9 mouse cellular contexts compared by ENCODE assay signal in the genomic region with DNA sequence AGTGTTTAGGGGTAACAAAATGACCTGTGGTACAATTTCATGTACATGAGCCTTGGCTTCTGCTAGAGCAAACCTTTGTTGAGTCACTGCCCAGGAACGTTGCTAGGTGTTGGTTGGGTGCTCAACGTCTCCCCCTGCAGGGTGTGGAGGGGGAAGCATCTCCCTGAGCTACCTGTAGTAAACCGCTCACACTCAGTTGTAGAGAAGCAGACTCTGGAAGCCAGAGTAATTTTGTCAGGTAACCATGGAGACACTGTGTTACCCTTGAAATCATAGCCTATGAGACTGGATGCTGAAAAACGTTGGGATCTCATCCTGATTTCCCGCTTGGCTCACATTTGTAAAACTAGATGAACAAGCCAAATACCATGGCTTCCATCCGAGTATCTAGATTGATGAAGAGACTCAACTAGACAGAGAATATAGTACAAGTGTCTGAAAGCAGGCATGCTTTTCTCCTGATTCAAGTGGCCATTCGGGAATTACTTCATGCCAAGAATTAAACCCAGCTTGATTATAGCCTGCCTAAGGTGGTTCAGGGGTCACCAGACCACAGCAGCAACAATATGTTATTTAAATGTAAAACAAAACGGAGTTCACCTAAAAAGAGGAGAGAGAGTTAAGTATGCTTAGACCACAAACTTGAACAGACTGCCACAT.
DNase-seq lines count a peak whose midpoint lies in the region; ATAC-seq and TF ChIP-seq lines count a peak whose summit lies in the region.
"Had no signal": no experiment of that assay in that cellular context is flagged by ENCODE, and none has a peak within 500 bp of the region (broad histone marks: within the 10 kb centered on the region; RNA-seq: fewer than 3 reads in every experiment).

No protein-coding gene starts in this region.

- DNase-seq in 3134 (ENCODE audit: extremely low read depth, insufficient read length, low spot score) = peak; percentile 28
- DNase-seq in 416B (ENCODE audit: low read depth) = peak; percentile 42
- DNase-seq in adrenal gland, postnatal 25 days = peak; percentile 71
- peak; percentile 43 for DNase-seq in embryonic facial prominence, embryonic 11.5 days (ENCODE audit: low spot score)
- DNase-seq in kidney, postnatal 14 days = peak; percentile 45
- DNase-seq in lung, adult 2 months = peak; percentile 65
- DNase-seq in spleen, adult 2 months (ENCODE audit: low read depth in 1 of 2, low spot score in 2 of 2) = peak; percentile 43 to 67

- 56% methylated on average over 8 of the region's 8 CpGs for WGBS in embryonic facial prominence, embryonic 11.5 days
- WGBS in lung, adult 2 months = 56% methylated on average over 8 of the region's 8 CpGs
- WGBS in spleen, adult 2 months = 61% methylated on average over 8 of the region's 8 CpGs
- WGBS in hindbrain, embryonic 12.5 days = 60% methylated on average over 8 of the region's 8 CpGs

- peak; percentile 77 for TF ChIP-seq CTCF in lung, adult 2 months (IDR thresholded peaks at IDR 0.05; ENCODE audit: insufficient read depth, low read length)
- TF ChIP-seq CTCF in spleen, adult 2 months (IDR thresholded peaks at IDR 0.05; ENCODE audit: extremely low read depth, insufficient read depth, insufficient read length, insufficient replicate concordance) = peak; percentile 77; the same call in 1 of the 2 replicates

- no peak overlapping the region for H3K4me2 ChIP-seq in embryonic facial prominence, embryonic 11.5 days (ENCODE audit: low read depth, low read length)
- H3K4me2 ChIP-seq in hindbrain, embryonic 12.5 days (replicated peaks) = no peak overlapping the region
- H3K4me2 ChIP-seq: hindbrain, embryonic 15.5 days had no signal

- ATAC-seq in embryonic facial prominence, embryonic 11.5 days (replicated peaks; ENCODE audit: insufficient number of reproducible peaks, low FRiP score, low TSS enrichment, low read depth) = no peak
- ATAC-seq in hindbrain, embryonic 12.5 days (ENCODE audit: low FRiP score) = no peak

- no peak overlapping the region for H3K9ac ChIP-seq in embryonic facial prominence, embryonic 11.5 days (replicated peaks; ENCODE audit: low read length)
- H3K9ac ChIP-seq in hindbrain, embryonic 12.5 days = no peak overlapping the region
- H3K9ac ChIP-seq: hindbrain, embryonic 15.5 days had no signal

- no peak for TF ChIP-seq POLR2A in lung, adult 2 months (IDR thresholded peaks at IDR 0.05; ENCODE audit: borderline replicate concordance, extremely low read depth, low read depth, low read length)
- TF ChIP-seq POLR2A in spleen, adult 2 months (IDR thresholded peaks at IDR 0.05; ENCODE audit: low read depth, low read length) = no peak

- H3K9me3 ChIP-seq in embryonic facial prominence, embryonic 11.5 days (replicated peaks; ENCODE audit: control insufficient read depth, low read length) = no peaks in the 10 kb centered on the region
- H3K9me3 ChIP-seq in hindbrain, embryonic 12.5 days (replicated peaks) = no peaks in the 10 kb centered on the region
- H3K9me3 ChIP-seq: hindbrain, embryonic 15.5 days had no signal

- no peak overlapping the region for H3K4me3 ChIP-seq in embryonic facial prominence, embryonic 11.5 days (ENCODE audit: low read depth, low read length)
- H3K4me3 ChIP-seq in lung, adult 2 months (replicated peaks; ENCODE audit: extremely low read depth, low read depth, low read length) = no peak overlapping the region
- H3K4me3 ChIP-seq in spleen, adult 2 months (ENCODE audit: extremely low read depth, insufficient read depth, insufficient read length) = no peak overlapping the region
- no peak overlapping the region for H3K4me3 ChIP-seq in hindbrain, embryonic 12.5 days
- H3K4me3 ChIP-seq: hindbrain, embryonic 15.5 days had no signal

- no peaks in the 10 kb centered on the region for H3K4me1 ChIP-seq in embryonic facial prominence, embryonic 11.5 days (ENCODE audit: control insufficient read depth, insufficient read depth, low read length)
- peaks cover 12% of the 10 kb centered on the region for H3K4me1 ChIP-seq in lung, adult 2 months (ENCODE audit: control insufficient read depth, insufficient read depth, low read length)
- no peaks in the 10 kb centered on the region for H3K4me1 ChIP-seq in spleen, adult 2 months (ENCODE audit: control insufficient read depth, insufficient read depth, insufficient read length)
- H3K4me1 ChIP-seq in hindbrain, embryonic 12.5 days = no peaks in the 10 kb centered on the region
- H3K4me1 ChIP-seq: hindbrain, embryonic 15.5 days had no signal

- no peaks in the 10 kb centered on the region for H3K36me3 ChIP-seq in embryonic facial prominence, embryonic 11.5 days (replicated peaks; ENCODE audit: control insufficient read depth, insufficient read depth, low read depth, low read length)
- H3K36me3 ChIP-seq in spleen, adult 2 months (ENCODE audit: control insufficient read depth, insufficient read depth, low read length) = no peaks in the 10 kb centered on the region
- no peaks in the 10 kb centered on the region for H3K36me3 ChIP-seq in hindbrain, embryonic 12.5 days
- H3K36me3 ChIP-seq: hindbrain, embryonic 15.5 days had no signal

- no peak overlapping the region for H3K27ac ChIP-seq in embryonic facial prominence, embryonic 11.5 days (replicated peaks; ENCODE audit: low read depth, low read length)
- no peak overlapping the region for H3K27ac ChIP-seq in spleen, adult 2 months (ENCODE audit: insufficient read depth, low read length)
- no peak overlapping the region for H3K27ac ChIP-seq in hindbrain, embryonic 12.5 days
- H3K27ac ChIP-seq: hindbrain, embryonic 15.5 days had no signal

- no peaks in the 10 kb centered on the region for H3K27me3 ChIP-seq in embryonic facial prominence, embryonic 11.5 days (ENCODE audit: control insufficient read depth, insufficient read depth, low read length)
- no peaks in the 10 kb centered on the region for H3K27me3 ChIP-seq in spleen, adult 2 months (ENCODE audit: control insufficient read depth, insufficient read depth, low read length)
- no peaks in the 10 kb centered on the region for H3K27me3 ChIP-seq in hindbrain, embryonic 12.5 days
- H3K27me3 ChIP-seq: hindbrain, embryonic 15.5 days had no signal
